Mouse (Mus musculus): Measurements from ENCODE around the gene Coq7.

- TF ChIP-seq POLR2A (IDR thresholded peaks at IDR 0.05; ENCODE audit: borderline replicate concordance, control insufficient read depth, low read depth, low read length) = no peak
- no peak for TF ChIP-seq CTCF (IDR thresholded peaks at IDR 0.05; ENCODE audit: control insufficient read depth, insufficient read depth, low read length)
These were observed 46.2 kb downstream of the Coq7 start for GRCm38 (mm10) chr7:118486917-118487316.

Measured in bone marrow, adult 2 months (tissue).